Mouse (Mus musculus) liver, embryonic 14.5 days (tissue): ENCODE data around the gene 4921539E11Rik.

Experiments used
- CTCF ChIP-seq: IDR thresholded peaks from 2 replicates; pipeline ENCODE4 v1.5.1; 2016; ENCODE audit warnings: antibody characterized with exemption, low read depth, control low read depth
- EP300 ChIP-seq: IDR thresholded peaks from 2 replicates; pipeline ENCODE4 v1.6.1; 2016; ENCODE audit warnings: antibody characterized with exemption, low read depth

DNA sequence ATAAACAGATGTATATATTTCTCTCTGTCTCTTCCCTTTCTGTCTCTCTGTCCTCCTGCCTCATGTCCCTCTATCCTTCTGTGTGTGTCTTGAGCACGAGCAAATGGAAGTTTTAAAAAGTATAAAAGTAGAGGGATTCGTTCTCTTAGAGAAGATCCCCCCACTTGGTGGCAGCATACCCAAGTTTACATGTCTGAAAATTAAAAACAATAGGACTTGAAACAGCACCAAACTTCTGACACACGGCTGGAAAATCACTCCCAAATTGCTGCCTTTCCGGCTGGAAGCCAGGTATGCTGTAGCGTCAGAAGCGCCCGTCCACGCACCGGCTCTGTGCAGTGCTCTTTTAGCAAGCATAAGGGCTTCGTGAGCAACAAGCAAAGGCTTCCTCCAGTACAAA is 8.7 kb upstream of the 4921539E11Rik start:
- TF ChIP-seq EP300 (no peak), CTCF (no peak)
